Comparison of ENCODE assay signal across 23 mouse cellular contexts in genomic region chr9:72600142-72600541, GRCm38 (mm10).
DNase-seq lines count a peak whose midpoint lies in the region; ATAC-seq and TF ChIP-seq lines count a peak whose summit lies in the region.
"Had no signal": no experiment of that assay in that cellular context is flagged by ENCODE, and none has a peak within 500 bp of the region (broad histone marks: within the 10 kb centered on the region; RNA-seq: fewer than 3 reads in every experiment).

No protein-coding gene starts in this region.

- no peaks in the 10 kb centered on the region for H3K27me3 ChIP-seq in CH12.LX (replicated peaks)
- H3K27me3 ChIP-seq in forebrain, embryonic 12.5 days: no peaks in the 10 kb centered on the region
- H3K27me3 ChIP-seq: Patski had no signal

- DNase-seq in A20 (ENCODE audit: low read depth, low spot score) (peak; percentile 74), CH12.LX (ENCODE audit: extremely low read depth) (peak; percentile 58)
- DNase-seq in fat pad, adult 2 months (ENCODE audit: extremely low read depth, low read depth, low spot score): peak; percentile 50
- peak; percentile 31 for DNase-seq in gonadal fat pad, adult 2 months (ENCODE audit: low read depth)
- DNase-seq in urinary bladder, postnatal 14 days (ENCODE audit: low spot score): no peak
- no peak for DNase-seq in embryo, embryonic 11 days
- DNase-seq: adrenal gland, adult 2 months; adrenal gland, adult 8-10 months; adrenal gland, postnatal 10 days; adrenal gland, postnatal 14 days; adrenal gland, postnatal 25 days; adrenal gland, postnatal 36 days; B cell, adult 2 months; cerebellum, adult 11 months; cerebellum, adult 11-12 months; cerebellum, adult 18-20 months; cerebellum, adult 2 months; cerebellum, adult 8-10 months had no signal

- in situ Hi-C loops in CH12.LX (cut with MboI; ENCODE audit: low pct_ligation_motif_present, low pct_unique_long_range_greater_than_20kb, low sequenced_read_pairs): no loop called here

- no peaks in the 10 kb centered on the region for H3K9me3 ChIP-seq in CH12.LX (replicated peaks; ENCODE audit: low read length)
- no peaks in the 10 kb centered on the region for H3K9me3 ChIP-seq in forebrain, embryonic 12.5 days
- H3K9me3 ChIP-seq: G1E had no signal

- H3K79me2 ChIP-seq in CH12.LX (replicated peaks; ENCODE audit: control insufficient read depth, extremely low read depth, insufficient read depth, poor library complexity, severe bottlenecking): 0 out of 2 replicates have a peak, but pooled peaks cover 3% of the 10 kb centered on the region

- no peak for ATAC-seq in CD4-positive, CD25-positive, alpha-beta regulatory T cell, adult 4 months
- no peak for ATAC-seq in forebrain, embryonic 12.5 days (ENCODE audit: low FRiP score)
- ATAC-seq: activated CD4-positive, CD25-positive, alpha-beta regulatory T cell, adult 4 months; Patski had no signal

- H3K9ac ChIP-seq in CH12.LX (ENCODE audit: insufficient read depth, low read depth): no peak overlapping the region
- H3K9ac ChIP-seq in forebrain, embryonic 12.5 days: no peak overlapping the region

- peaks cover 14 to 42% of the 10 kb centered on the region in 2 experiments for H3K36me3 ChIP-seq in CH12.LX (replicated peaks in 1 of 2; ENCODE audit: control insufficient read depth in 1 of 2, insufficient read depth in 1 of 2, low read length in 1 of 2)
- peaks cover 5% of the 10 kb centered on the region; the same call in 1 of the 2 replicates for H3K36me3 ChIP-seq in forebrain, embryonic 12.5 days (replicated peaks)

- 94% methylated on average over 3 of the region's 3 CpGs for WGBS in forebrain, embryonic 12.5 days

- TF ChIP-seq POLR2A in CH12.LX (IDR thresholded peaks at IDR 0.05; ENCODE audit: low read depth, low read length): no peak

- H3K4me2 ChIP-seq in CH12.LX (ENCODE audit: insufficient read depth, low read depth, poor library complexity, severe bottlenecking): peak overlapping the region; percentile 36; the same call in 1 of the 2 replicates
- H3K4me2 ChIP-seq in forebrain, embryonic 12.5 days: no peak overlapping the region

- H3K4me3 ChIP-seq in CH12.LX (replicated peaks in 1 of 3; ENCODE audit: low read depth in 2 of 3, low read length in 2 of 3, poor library complexity in 1 of 3): peak overlapping the region in 1 of 3 experiments; percentile 15
- no peak overlapping the region for H3K4me3 ChIP-seq in forebrain, embryonic 12.5 days (replicated peaks)

- TF ChIP-seq CTCF in CH12.LX (conservative IDR thresholded peaks at IDR 0.05 in 1 of 2, IDR thresholded peaks at IDR 0.05 in 1 of 2; ENCODE audit: low read depth in 2 of 2, low read length in 2 of 2): no peak

- peaks cover 0 to 19% of the 10 kb centered on the region in 2 experiments; a peak in 2 of 4 replicates for H3K4me1 ChIP-seq in CH12.LX (ENCODE audit: control insufficient read depth in 1 of 2, insufficient read depth in 2 of 2)
- no peaks in the 10 kb centered on the region for H3K4me1 ChIP-seq in forebrain, embryonic 12.5 days

- dilution Hi-C loops in CH12.LX (cut with MboI; ENCODE audit: extremely low pct_ligation_motif_present, extremely low pct_unique_long_range_greater_than_20kb, low sequenced_read_pairs): no loop called here

- 0 out of 2 replicates have a peak, but pooled peaks have one; percentile 22 for TF ChIP-seq EP300 in CH12.LX (IDR thresholded peaks at IDR 0.05; ENCODE audit: low read length)

- no peak for TF ChIP-seq RAD21 in CH12.LX (IDR thresholded peaks at IDR 0.05; ENCODE audit: low read depth, low read length)

- no peak overlapping the region for H3K27ac ChIP-seq in CH12.LX (ENCODE audit: insufficient read depth, low read depth)
- no peak overlapping the region for H3K27ac ChIP-seq in forebrain, embryonic 12.5 days

TF ChIP-seq in CH12.LX, 34 proteins besides CTCF, POLR2A, EP300 and RAD21:
- TF ChIP-seq IRF4 (IDR thresholded peaks at IDR 0.05; ENCODE audit: low read depth, low read length): peak; percentile 53; the same call in 1 of the 2 replicates
- TF ChIP-seq ZKSCAN1 (IDR thresholded peaks at IDR 0.05; ENCODE audit: borderline replicate concordance, low read depth, low read length): no peak
- no peak for TF ChIP-seq RCOR1 (conservative IDR thresholded peaks at IDR 0.05; ENCODE audit: low read depth, low read length)
- TF ChIP-seq JUN (IDR thresholded peaks at IDR 0.05; ENCODE audit: insufficient read depth, low read depth, low read length): no peak
- TF ChIP-seq MAX (IDR thresholded peaks at IDR 0.05; ENCODE audit: low read length): peak; percentile 62
- TF ChIP-seq GABPA (IDR thresholded peaks at IDR 0.05; ENCODE audit: insufficient replicate concordance, low read depth, low read length): no peak
- no peak for TF ChIP-seq HCFC1 (IDR thresholded peaks at IDR 0.05; ENCODE audit: low read depth, low read length)
- no peak for TF ChIP-seq CHD2 (IDR thresholded peaks at IDR 0.05; ENCODE audit: low read length)
- TF ChIP-seq MYC (IDR thresholded peaks at IDR 0.05; ENCODE audit: low read depth, low read length): peak; percentile 95
- TF ChIP-seq PAX5 (IDR thresholded peaks at IDR 0.05; ENCODE audit: low read length): no peak
- TF ChIP-seq TBP (conservative IDR thresholded peaks at IDR 0.05; ENCODE audit: low read depth, low read length): no peak
- TF ChIP-seq USF2 (conservative IDR thresholded peaks at IDR 0.05; ENCODE audit: low read depth, low read length): no peak
- TF ChIP-seq ZNF384 (IDR thresholded peaks at IDR 0.05; ENCODE audit: low read depth, low read length): no peak
- TF ChIP-seq USF1 (IDR thresholded peaks at IDR 0.05; ENCODE audit: low read depth, low read length): 0 out of 2 replicates have a peak, but pooled peaks have one; percentile 12
- no peak for TF ChIP-seq JUND (conservative IDR thresholded peaks at IDR 0.05; ENCODE audit: low read depth, low read length)
- no peak for TF ChIP-seq NELFE (IDR thresholded peaks at IDR 0.05; ENCODE audit: low read depth, low read length)
- TF ChIP-seq MXI1 (IDR thresholded peaks at IDR 0.05; ENCODE audit: low read depth, low read length): peak; percentile 83
- TF ChIP-seq ZC3H11A (IDR thresholded peaks at IDR 0.05; ENCODE audit: low read depth, low read length): no peak
- TF ChIP-seq ELF1 (IDR thresholded peaks at IDR 0.05; ENCODE audit: low read depth, low read length): no peak
- no peak for TF ChIP-seq TCF12 (IDR thresholded peaks at IDR 0.05; ENCODE audit: low read depth, low read length)
- no peak for TF ChIP-seq UBTF (IDR thresholded peaks at IDR 0.05; ENCODE audit: low read depth, low read length)
- no peak for TF ChIP-seq CHD1 (IDR thresholded peaks at IDR 0.05; ENCODE audit: low read depth, low read length)
- TF ChIP-seq SMC3 (IDR thresholded peaks at IDR 0.05; ENCODE audit: low read depth, low read length): no peak
- no peak for TF ChIP-seq BHLHE40 (IDR thresholded peaks at IDR 0.05; ENCODE audit: low read depth, low read length)
- no peak for TF ChIP-seq MAFK (IDR thresholded peaks at IDR 0.05; ENCODE audit: insufficient replicate concordance, low read length)
- no peak for TF ChIP-seq MEF2A (IDR thresholded peaks at IDR 0.05; ENCODE audit: borderline replicate concordance, low read depth, low read length)
- 0 out of 2 replicates have a peak, but pooled peaks have one; percentile 54 for TF ChIP-seq SIN3A (IDR thresholded peaks at IDR 0.05; ENCODE audit: low read length)
- peak; percentile 50; the same call in 1 of the 2 replicates for TF ChIP-seq ETS1 (conservative IDR thresholded peaks at IDR 0.05; ENCODE audit: low read depth, low read length)
- no peak for TF ChIP-seq POLR2AphosphoS2 (IDR thresholded peaks at IDR 0.05; ENCODE audit: low read depth, low read length)
- TF ChIP-seq ZMIZ1 (IDR thresholded peaks at IDR 0.05; ENCODE audit: low read depth, low read length): no peak
- no peak for TF ChIP-seq NRF1 (IDR thresholded peaks at IDR 0.05; ENCODE audit: low read depth, low read length)
- TF ChIP-seq KAT2A (IDR thresholded peaks at IDR 0.05; ENCODE audit: insufficient replicate concordance, low read length): no peak
- TF ChIP-seq E2F4 (IDR thresholded peaks at IDR 0.05; ENCODE audit: insufficient replicate concordance, low read depth, low read length): no peak
- TF ChIP-seq MAZ (IDR thresholded peaks at IDR 0.05; ENCODE audit: low read depth, low read length): no peak

Comparison
In these comparisons a context has a peak if more than half of its experiments do, and no peak if none do; other contexts are left out.
1. DNase-seq: peak in A20 (single experiment), CH12.LX (single experiment), fat pad, adult 2 months (single experiment) and gonadal fat pad, adult 2 months (single experiment); none in urinary bladder, postnatal 14 days (single experiment) and embryo, embryonic 11 days (single experiment).